Mouse (Mus musculus): ENCODE data around the gene Cpxm2.

The Cpxm2 gene

DNA sequence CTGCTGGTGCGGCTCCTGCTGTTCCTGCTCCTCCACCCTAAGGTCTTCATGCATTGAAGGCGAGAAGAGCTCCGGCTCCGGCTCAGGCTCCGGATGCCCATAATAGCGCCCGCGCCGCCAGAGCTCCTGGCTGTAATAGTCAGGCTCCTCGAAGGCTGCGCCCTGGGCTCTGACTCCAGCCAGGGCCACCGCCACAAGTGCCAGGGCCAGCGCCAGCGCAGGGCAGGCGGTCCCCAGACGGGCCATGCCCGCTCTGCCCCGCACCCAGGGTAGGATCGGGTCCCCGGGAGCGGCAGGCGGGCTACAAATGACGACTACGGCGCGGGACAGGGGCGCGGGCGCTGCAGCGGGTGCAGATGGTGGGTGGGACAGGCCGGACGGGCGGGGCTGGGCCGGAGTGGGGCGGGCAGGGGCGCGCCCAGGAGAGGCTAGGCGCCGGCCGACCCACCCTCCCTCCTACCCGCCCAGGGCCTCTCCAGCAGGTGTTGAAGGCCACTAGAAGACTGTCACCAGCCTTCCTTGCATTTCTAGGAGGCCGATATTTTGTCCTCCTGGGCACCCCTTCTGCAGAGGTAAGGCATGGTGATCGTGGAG lies at the start of gene Cpxm2:
Cpxm2 (minus strand) TSS at position 372 of the 594 bp plus-strand sequence.
- DNase-seq = no peak

DNA sequence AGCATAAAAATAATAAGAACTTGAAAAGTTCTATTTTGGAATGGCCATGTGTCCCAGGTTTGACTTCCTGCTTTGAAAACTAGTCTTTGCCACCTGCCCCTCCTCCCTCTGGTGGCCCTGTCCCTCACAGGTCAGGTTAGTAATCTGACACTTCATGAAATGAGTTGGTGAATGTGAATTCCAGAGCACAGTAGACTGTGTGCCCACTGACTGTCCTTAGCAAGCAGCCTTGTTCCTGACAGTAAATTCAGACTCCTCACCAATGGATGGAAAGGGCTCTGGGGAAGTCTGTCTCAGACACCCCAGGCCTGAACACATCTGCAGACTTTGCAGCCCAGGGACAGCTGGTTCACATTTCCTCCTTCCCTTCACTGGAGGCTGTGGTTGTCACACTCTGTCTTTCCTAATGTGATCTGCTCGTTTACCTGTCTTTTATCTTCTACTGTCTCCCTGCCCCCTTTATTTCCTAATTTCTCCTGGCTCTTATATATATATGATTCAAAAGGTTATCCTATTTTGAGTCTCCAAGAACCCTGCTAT lies 49.6 kb upstream of the Cpxm2 start:
- no peak for DNase-seq

DNA sequence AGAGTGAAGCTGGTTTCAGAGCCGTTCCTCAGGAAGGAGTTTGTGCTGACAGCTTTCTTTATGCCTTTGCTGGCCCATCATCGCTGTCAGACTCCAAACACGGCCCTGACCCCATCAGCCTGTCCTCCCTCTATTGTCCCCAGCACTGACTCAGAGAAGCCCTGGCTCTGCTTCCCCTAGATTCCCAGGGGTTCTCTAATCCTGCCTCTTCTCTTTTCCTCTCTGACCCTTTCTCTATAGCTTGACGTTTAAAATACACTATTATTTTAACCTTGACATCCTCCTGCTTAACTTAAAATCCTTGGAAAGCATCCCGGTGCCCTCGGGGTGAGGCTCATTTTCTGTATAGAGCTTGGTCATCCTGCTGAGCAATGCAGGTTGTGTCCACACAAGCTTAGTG lies 45.1 kb upstream of the Cpxm2 start:
- DNase-seq = no peak

DNA sequence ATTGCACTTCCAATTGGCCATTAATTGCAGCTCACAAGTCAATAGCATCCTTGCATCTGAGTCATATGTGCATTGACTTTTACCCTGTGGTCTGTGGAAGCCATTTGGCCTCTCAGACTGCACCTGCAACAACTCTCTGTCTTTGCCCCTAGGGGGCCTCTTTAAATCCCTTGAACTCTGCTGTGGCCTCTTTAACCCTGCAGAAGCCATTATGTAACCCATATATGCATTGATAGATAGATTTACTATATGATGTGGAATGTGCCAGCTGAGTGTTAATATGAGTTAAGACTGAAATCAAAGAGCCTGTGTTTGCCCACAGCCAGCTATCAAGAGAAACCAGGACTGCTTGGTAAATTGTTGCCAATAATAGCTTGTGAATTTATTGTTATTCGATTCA lies 44.3 kb upstream of the Cpxm2 start:
- no peak for DNase-seq

DNA sequence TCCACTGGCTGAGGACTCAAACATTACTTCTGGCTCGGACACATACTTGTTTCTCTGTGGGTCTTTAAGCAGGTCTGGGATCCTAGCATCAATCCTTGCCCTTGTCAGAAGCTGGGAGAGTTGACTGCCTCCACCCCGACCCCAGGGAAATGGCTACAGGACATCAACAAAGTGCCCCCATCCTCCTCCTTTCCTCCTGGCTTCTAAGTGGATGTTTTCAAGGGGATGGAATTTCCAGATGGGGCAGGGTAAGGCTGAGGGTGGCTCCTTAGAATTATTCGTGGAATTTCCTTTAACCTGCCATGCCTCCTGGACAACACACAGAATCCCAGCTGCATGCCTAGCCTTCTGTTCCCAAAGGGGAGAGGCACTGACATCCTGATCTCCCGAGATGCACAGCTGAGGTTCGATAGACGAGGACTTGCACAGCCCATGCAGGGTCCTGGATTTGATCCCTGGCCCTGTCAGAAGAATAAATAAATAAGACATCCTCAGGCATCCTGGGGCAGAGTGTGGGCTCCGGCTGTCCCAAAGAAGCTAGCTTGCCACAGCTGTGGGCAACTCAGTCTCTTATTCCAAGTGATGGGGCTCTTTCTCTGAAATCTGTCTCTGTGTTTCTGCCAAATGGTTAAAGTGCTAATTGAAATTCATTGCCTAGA lies 43.4 kb upstream of the Cpxm2 start:
- DNase-seq = no peak

DNA sequence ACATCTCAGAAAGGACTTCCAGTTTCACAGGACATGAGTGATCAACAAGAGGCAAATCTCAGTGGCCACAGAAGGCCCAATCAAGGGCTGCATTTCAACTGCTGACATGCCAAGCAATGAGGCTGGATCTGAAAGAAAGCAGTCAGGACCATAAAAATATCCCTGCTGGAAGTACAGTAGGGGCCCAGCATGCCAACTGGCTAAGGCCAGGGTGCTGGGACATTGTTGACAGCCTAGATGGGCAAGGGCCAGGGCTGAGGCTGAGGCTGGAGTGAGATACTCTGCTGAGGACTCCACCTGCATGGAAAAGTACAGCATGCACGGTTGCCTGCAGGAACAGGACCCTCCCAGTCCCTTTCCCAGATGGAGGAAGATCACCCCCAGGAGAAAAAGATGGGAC lies 42.0 kb upstream of the Cpxm2 start:
- no peak for DNase-seq

DNA sequence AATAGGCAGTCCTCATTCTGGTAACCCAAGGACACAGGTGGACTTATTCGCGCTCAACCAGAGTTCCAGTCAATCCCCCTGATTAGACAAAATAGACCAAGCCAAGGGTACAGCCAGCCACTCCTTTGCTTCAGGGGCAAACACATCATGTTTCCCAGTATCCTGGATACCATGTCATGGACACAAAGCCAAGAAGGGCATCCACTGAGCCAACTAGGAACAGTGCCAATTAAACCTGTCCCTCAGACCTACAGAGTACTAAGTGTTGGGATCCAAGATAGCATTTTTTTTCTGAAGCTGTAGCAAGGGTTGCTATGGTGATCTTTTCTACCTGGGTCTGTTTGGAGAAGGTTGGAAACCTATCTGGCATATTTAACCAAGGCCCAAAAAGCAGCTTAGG lies 39.1 kb upstream of the Cpxm2 start:
- DNase-seq = no peak

DNA sequence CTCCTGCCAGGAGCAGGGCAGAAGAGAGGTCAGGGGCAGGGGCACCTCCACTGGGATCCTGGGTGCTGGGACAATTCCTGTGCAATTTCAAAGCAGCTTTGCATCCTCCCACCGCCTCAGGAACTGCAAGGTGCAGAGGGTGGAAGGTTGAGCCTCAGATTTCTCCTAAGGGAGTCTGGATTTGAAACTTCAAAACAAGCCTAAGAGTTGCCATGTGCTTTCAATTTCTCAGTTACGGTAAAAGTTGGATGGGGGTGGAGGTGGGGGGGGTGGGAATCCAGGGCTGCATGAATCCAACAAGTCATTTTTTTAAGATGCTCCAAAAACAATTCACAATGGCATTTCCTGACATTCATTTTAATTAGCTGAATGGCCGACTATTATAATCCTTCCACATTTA lies 32.9 kb upstream of the Cpxm2 start:
- DNase-seq = no peak

DNA sequence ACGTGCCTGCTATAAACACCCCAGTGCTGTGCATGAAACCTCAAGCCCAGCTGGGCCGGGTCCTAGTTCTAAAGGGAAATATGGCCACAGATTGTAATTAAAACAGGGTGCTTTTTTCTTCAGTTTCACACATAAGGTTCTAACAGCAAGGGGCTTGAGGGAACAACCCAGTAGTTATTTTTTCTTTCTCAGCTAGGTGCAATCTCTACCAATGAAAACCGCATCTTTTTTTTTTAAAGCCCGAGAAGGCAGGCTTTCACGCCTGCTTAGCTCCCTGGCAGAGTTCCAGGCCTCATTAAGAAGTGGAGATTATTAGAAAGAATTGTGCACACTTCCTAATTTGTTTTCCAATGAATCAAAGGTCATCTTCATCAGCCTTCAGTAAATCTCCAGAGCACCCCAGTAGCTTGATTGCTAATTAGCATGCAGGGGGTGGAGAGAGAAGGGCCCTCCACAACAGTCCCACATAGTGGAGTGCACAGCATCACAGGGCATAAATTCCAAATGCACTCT lies 29.4 kb upstream of the Cpxm2 start:
- DNase-seq = no peak

DNA sequence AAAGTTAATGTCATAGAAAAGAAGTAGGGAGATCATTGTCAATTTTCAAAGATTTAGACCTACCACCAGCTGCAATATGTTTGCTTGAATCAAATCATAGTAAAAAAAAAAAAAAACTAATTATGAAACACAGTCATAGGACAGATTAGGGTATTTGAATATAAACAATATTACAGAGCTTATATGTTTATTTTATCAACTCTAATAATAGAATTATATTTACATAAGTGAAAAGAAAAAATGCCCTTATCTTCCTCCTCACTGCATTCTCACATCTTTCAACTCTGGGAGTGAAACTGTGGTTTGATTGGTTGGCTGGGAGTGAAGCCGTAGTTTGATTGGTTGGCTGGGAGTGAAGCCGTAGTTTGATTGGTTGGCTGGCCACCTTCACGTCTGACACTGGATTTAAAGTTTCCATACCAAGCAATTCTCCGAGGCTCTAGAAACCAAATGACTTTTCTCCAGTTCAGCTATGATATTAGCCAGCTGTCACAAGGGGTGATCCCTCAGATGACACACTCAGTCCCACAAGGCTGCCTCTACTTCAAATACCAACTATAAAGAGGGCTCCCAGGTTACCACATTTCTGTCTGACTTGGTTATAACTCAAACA lies 27.2 kb upstream of the Cpxm2 start:
- no peak for DNase-seq

DNA sequence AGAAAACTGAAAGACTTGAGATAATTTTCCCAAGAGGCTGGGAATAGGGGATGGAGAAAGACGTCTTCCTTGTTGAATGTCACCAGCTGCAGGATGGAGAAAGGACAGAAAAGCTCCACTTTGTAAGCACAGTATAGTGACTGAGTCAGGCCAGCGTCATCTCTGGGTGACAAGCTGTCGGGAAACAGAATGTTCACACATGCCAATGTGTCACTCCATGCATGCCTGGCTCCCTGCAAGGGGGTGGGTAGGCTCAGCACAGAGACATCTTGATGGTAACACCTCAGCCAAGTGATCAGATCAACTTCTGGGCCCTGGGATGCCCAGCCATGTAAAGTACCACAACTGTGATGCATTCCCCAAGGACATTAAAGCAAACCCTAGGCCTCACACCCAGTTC lies 26.5 kb upstream of the Cpxm2 start:
- no peak for DNase-seq

DNA sequence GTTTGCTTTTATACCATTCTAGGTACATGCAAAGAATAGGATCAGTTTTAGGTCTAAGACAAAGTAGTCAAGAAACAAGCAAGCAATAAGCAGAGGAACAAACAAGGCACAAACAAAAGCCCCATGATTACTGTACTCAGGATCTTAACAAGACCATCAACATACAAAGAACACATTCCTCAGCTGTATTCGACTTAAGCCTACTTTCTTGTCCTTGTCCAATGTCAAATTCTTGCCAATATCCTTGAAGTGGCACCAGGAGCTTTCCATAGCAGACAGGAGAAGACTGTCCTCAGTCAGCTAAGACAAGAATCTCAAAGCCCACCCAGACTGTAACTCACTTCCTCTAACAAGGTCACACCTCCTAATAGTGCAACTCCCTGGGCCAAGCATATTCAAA lies 24.5 kb upstream of the Cpxm2 start:
- no peak for DNase-seq

DNA sequence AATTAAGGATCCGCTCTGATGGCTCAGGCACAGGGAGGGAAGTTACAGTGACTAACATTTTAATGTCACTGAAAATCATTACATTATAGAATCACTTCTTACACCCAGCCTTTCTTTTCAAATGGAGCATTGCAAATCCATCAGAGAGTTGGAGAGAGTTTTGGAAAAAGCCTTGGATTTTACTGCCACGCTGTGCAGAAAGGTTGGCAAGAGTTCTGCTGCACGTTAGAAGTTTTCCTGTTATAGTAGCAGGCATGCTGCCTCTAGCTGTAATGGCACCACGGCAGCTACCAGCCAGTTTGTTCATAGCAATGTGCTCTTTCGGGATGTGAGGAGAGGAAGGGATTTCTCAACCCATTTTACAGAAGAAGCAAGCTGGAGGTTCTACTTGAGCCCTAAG lies 20.2 kb upstream of the Cpxm2 start:
- DNase-seq = no peak

DNA sequence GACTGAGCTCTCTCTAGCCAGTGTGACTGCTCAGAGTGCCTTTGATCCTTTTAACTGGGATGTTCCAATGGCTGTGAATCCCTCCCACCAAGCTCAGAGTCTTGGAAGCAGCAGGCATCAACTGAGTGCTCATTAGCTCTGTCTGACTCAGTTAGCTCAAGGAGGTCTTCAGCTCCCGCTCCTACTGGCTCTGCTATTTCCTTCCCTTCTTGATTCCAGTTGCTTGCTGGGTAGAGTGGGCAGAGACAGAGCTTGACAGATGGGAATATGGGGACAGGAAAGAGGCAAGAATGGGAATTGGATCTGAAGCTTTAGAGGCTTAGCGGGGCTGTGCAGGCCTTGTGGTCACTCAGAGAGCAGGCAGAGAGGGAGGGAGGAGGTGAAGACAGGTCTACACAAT lies 19.8 kb upstream of the Cpxm2 start:
- no peak for DNase-seq

DNA sequence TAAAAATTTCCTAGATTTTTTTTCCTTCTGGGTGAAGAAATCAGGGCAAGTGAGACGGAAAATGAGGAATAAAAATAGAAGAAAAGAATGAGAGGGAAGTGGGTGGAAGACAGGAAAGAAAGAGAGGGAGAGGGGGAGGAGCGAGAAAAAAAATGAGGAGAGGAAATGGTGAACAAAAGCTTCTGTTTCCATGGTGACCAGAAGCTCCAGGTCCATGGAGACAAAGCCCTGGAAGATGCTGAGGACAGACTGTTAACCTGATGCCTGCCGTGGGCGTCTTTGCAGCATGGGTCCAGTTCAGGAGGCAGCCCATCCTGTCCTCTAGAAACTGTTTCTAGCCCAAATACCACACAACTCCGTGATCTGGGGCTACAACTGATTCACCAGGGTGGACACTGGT lies 17.7 kb upstream of the Cpxm2 start:
- no peak for DNase-seq

DNA sequence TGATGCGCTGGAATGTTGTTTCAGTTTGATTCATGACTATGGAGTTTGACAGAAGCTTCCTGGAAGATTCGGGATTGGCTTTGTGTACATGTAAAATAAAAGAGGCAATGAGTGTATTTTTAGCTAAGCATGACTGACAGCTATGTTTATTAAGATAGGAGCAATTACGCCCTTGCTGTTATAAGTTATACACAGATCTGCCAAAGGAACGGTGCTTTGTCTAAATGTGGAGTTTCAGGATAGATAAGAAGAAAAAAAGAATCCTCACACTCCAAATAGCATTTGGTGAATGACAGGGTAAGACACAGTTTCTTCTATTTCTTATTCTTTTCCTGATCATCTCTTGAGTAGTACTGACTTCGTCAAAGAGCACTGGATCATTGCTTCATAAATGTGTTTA lies 17.2 kb upstream of the Cpxm2 start:
- DNase-seq = no peak

DNA sequence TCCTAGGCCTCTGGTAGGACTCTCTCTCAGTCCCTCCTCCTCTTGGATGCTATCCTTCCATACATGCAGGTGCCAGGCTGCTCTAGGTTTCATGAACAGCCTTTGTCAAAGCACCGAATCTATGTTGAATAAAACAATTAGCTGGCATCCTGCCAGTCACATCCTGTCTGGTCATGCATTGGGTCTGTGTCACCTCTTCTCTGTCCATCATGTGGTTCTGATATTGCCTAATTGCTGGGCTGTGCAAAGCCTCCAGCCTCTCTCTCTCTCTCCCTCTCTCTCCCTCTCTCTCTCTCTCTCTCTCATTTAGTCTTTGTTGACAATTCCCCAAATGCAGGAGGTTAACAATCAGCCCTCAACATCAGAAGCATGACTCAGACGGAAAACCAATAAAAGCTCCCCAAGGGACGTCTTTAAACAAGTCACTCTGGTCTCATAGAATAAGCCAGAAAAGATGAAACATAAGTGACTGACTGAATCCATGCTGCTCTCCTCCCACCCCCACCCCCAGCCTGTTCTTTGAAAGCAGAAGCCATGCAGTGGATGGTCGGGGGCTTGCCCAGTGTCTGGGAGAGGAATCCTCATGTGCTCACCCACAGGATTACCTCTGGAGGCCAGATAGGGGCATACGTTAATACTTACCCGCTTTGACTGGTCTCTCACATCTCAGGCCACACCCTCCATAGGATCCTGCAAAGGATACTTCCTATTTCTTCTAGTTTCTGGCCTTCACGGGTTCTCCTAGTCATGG lies 15.1 kb upstream of the Cpxm2 start:
- no peak for DNase-seq

DNA sequence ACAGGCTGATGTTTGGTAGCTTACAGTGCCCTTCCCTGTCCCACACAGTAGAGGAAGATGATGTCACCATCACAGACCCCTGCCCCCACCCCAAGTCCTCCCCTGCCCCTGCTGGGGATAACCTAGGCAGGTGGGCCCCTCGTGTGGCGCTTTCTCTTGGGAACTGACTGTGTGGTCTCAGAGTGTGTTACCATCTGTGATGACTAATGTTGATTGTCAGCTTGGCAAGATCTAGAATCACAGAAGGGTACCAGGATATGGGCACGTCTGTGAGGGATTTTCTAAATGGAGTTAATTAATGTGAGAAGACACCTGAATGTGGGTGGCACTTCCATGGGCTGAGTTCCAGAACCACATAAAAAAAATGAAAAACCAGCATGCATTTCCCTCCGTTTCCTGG lies 12.7 kb upstream of the Cpxm2 start:
- DNase-seq = no peak

DNA sequence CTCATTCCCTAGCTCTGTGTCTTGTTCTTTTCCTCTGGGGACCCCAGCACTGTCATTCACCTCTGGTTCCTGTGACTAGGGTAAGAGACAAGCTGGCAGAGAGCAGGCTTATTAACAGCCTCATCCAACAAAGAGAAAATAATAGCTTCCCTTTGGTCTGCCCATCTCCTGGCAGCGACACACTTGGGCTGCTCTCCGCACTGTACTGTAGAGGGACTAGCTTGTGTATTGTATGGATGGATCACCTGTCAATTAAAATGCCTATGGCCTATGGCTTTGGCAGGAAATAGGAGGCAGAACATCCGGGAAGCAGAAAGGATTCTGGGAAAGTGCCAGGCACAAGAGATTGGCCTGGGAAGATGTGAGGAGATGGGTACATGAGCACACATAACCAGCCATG lies 7.7 kb upstream of the Cpxm2 start:
- DNase-seq = no peak

DNA sequence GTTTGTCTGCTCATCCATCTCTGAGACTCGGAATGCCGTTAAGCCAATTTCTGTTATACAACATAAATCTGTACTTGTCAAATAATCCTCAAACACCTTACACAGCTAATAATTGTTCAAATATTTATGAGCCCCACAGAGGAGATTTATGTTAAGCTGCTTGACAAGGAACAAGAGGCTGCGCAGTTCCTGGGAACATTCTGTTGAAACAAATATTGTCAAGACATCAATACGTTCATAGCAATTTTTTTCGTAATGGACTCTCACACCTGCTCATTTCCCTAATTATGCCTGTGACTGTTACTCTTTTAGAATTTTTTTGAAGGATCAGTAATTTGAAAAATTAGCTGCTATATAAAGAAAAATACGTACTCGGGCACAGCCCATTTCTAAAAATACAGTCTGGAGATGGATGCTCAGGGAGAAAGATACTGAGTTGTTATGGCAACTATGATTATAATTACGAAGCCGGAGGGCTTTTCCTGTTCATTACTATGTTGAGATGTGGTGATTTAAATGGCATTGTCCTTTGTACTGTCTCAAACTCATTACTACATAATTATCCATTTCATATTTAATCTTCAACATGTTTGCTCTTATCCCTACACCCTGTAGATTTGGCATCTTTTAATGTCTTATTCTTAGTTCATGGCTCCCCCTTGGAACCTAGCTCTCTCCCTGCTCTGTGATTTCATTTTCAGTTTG lies 3.9 kb upstream of the Cpxm2 start:
- DNase-seq = no peak

DNA sequence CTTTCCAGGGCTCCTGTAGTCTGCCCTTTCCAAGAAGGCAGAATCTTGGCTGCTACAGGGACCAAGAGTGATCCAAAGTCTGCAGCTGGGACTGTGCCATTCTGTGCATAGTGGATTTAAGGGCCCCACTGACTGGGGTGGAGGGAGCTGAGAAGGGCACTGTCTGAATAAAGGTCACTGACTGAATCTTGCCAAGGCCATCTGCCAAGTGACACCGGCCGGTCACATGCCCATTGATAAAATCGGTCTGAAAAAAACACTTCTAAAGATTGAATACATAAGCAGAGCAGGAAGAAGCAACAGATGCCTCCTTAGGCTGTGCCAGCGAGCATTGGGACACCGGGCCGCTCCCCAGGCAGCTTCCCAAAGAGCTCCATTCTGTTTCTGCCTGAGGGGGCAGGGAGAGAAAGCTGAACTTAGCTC lies 803 bp downstream of the Cpxm2 start:
- no peak for DNase-seq

DNA sequence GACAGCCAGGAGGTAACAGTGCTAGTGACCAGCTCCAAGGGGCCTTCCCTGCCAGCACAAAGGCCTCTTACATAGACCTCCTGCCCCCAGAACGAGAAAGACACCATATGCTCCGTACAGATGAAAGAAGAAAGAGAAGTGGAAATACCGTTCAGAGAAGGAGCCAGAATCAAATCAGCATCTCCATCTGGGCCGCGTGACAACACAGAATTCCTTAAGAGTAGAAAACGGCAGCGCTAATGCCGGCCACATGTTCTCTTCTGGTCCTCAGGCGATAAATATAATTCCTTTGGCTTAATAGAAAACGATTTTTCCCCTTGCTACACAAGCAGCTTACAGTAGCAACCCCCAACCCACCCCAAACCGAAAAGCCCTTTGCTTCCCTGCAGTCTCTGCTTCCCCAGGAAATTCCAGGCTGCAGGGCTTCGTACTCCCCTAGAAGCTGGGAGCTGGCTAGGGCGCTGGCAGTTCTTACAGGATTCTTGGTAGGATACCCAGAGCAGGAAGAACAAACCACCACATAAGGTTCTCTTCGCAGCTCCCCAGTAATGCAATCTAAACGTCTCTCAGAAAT lies 9.2 kb downstream of the Cpxm2 start:
- no peak for DNase-seq

DNA sequence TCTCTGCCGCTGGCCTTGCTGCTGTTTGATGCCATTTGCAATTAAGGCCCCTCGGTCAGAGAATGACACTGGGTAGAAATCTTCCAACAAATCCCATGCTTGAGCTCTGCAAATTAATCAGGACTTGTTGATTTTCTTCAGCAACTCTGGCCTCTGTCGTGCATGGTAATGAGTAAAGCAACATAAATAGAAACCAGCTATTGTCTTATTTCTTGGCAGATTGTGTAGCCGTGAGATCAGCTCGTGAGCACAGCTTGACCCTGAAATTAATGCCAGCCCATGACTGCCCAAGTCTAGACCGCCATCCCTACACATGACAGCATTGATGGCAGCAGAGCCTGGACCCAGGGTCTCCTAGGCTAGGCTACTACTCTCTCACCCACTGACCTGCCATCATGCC lies 25.9 kb downstream of the Cpxm2 start:
- no peak for DNase-seq
